Mouse (Mus musculus) left cerebral cortex, adult 18-20 months (tissue): Measurements from ENCODE around the gene Btbd35f8. TPM values are rescaled to one million over a fixed set of nuclear protein-coding genes. Genes with fewer than 3 reads are reported as not detected.
"Not testable (repeated sequence)": the region's sequence is repeated elsewhere in the genome, so short reads cannot be mapped to it uniquely, and the experiment has no call there.

Experiments used
- DNase-seq, 2 experiments: peaks; one replicate each; pipeline ENCODE4 v3.0.0; 2021 to 2022; ENCODE audit warnings: low spot score in 2 of 2, mixed read lengths in 1 of 2
- long read RNA-seq, 2 experiments: library from polyadenylated mRNA; stranded (forward); transcript quantifications; one replicate each; pipeline ENCODE4 v2.0.0; 2021
- total RNA-seq, 2 experiments: library from RNA; stranded (reverse); gene quantifications; 2 replicates each; pipeline ENCODE4 v1.2.3; 2021

Gene Btbd35f8
- not detected for total RNA-seq
- long read RNA-seq, experiment 1, result 0 reads
- long read RNA-seq, experiment 2, result 0 reads

GRCm38 (mm10) chrX:34450224-34450623 is at the start of gene Btbd35f8:
TSS of gene Btbd35f8 (plus strand) at chrX:34450524.
- not testable (repeated sequence) for DNase-seq

Other genes with a start within 250 kb of the Btbd35f8 start
- not detected for gene Spin2g, start 211.8 kb upstream of the Btbd35f8 start, total RNA-seq